Mouse (Mus musculus) small intestine, adult 2 months (tissue): ENCODE data around the gene Cntn4.

Experiments
- CTCF ChIP-seq: fragments of 200-500 bp; IDR thresholded peaks from 2 replicates; pipeline ENCODE4 v1.5.1; 2012; ENCODE audit warnings: low read depth, mild to moderate bottlenecking, control low read depth, inconsistent platforms, low read length, moderate library complexity, mixed read lengths; ENCODE audit not compliant: insufficient replicate concordance, insufficient read length; ENCODE audit errors: extremely low read depth
- POLR2A ChIP-seq: fragments of 200-500 bp; IDR thresholded peaks from 2 replicates; pipeline ENCODE4 v1.6.1; 2012; ENCODE audit warnings: low read depth, mild to moderate bottlenecking, control low read depth, inconsistent platforms, low read length, moderate library complexity

GRCm38 (mm10) chr6:106268723-106269122, 591.3 kb downstream of the Cntn4 start:
- TF ChIP-seq CTCF (no peak), POLR2A (no peak)
